Mouse (Mus musculus): ENCODE data around the gene Gbp6. TPM values are rescaled to one million over a fixed set of nuclear protein-coding genes. Genes with fewer than 3 reads are reported as not detected.

Gene Gbp6
- total RNA-seq, 2 experiments from 2014 or later: 0.98 to 1.2 TPM

Other genes with a start within 250 kb of the Gbp6 start
- 1 to 10 TPM; 2.0 to 2.2 TPM for gene Gbp9, start 154.2 kb downstream of the Gbp6 start, total RNA-seq (2021)
- gene Gbp8, start 154.2 kb downstream of the Gbp6 start, total RNA-seq (2021): under 1 TPM; 0.33 to 0.37 TPM
- gene Gbp4, start 154.1 kb downstream of the Gbp6 start, total RNA-seq (2021): under 1 TPM; 0.29 to 0.80 TPM
- under 1 TPM in 1 of 2 experiments, not detected in 1; 0.13 TPM for gene Gbp10, start 54.2 kb downstream of the Gbp6 start, total RNA-seq (2021)
- gene Gm43302, start within 50 bp of the Gbp6 start, total RNA-seq (2021): not detected
- 10 to 100 TPM; 93.0 to 96.3 TPM for gene Lrrc8b, start 122.1 kb upstream of the Gbp6 start, total RNA-seq (2021)
- 10 to 100 TPM; 24.6 to 26.1 TPM for gene Lrrc8c, start 225.7 kb upstream of the Gbp6 start, total RNA-seq (2021)